Mouse (Mus musculus): ENCODE results near the gene Plin4.

DNA sequence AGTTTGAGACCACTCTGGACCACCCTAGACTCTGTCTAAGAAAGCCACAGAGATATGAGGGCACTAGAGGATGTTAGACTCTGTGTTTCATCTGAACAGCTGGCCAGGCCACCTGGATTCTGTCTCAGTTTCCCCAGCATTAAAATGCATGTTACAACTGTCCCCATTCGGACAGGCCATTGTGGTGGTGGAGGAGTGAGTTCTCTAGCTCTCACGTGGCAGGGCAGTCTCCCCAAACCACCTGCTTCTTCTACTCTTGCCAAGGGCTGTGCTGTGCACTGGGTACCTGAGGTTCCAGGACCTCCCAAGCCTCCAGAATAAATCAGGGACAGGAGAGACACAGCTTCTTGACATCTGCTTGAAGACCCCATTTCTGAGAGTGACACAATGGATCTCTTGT, 40.3 kb upstream of the Plin4 start:
- TF ChIP-seq POLR2A (IDR thresholded peaks at IDR 0.05; ENCODE audit: low read depth, low read length), result no peak
- no peak for TF ChIP-seq CTCF (IDR thresholded peaks at IDR 0.05; ENCODE audit: borderline replicate concordance, insufficient read depth, low read length)

All from embryonic fibroblast, embryonic 13.5 days (primary cell).